Mouse (Mus musculus) left cerebral cortex, adult 6 months (tissue): ENCODE measurements around the gene Hibch. TPM values are rescaled to one million over a fixed set of nuclear protein-coding genes. Genes with fewer than 3 reads are reported as not detected.

Experiments
- long read RNA-seq, 2 experiments: library from polyadenylated mRNA; unstranded; transcript quantifications; one replicate each; pipeline ENCODE4 v2.0.0; 2019 to 2020
- polyA plus RNA-seq: library from polyadenylated mRNA; unstranded; fragments of <200 nt; fragmentation: Nextera tagmentation; gene quantifications from 2 replicates; pipeline ENCODE4 v1.2.3, GENCODE M21; 2021

Hibch gene
- 13.5 and 14.5 TPM in 2 replicates for polyA plus RNA-seq
- long read RNA-seq, experiment 1, transcript Hibch-201 (14 exons, 1,830 nt) = major isoform, 92 of 108 reads
- long read RNA-seq, experiment 1, partial matches to known transcripts = 8 of 108 reads
- long read RNA-seq, experiment 1, other reads (novel, unspliced or antisense) = 8 of 108 reads
- long read RNA-seq, experiment 2, transcript Hibch-201 (14 exons, 1,830 nt) = major isoform, 20 of 24 reads
- long read RNA-seq, experiment 2, partial matches to known transcripts = 1 of 24 reads
- long read RNA-seq, experiment 2, other reads (novel, unspliced or antisense) = 3 of 24 reads

DNA sequence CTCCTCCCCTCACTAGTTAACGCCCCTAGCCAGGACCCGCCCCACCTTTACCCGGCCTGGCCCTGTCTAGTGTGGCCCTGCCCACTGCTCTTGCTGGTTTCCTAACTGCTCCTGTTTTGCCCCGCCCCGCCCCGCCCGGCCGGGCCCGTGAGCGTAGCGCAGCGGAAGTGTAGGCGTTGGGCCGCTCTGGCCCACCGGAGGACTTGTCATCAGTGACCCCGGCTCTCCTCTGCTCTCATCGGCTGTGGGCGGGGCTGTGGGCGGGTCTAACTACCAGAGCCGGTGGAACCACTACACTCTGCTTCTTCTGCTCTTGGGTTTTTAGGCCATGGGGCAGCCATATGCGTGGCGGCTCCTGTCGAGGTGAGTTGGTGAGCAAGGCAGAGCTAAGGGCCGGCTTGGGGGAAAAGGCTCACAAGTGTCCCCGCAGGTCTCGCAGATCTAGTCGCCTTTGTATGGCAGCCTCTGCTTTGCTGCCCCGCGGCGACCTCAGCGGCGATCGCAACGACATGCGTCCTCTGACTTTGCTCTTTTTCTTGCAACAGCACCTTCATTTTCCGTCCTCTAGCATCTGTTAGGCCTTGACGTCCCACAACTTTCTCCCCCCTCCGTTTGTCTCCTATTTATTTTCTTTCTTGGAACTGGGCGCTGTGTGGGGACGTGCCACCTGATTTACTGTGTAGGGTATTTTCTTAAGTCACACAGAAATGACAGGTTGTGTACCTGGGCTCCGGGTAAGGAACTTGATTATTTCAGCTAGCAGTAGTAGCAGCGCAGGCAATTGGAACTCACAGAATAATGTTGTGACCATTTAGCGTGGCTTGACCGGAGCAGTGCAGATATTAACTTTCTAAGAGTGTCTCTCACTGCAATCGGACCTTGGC lies at the start of gene Hibch:
TSS of gene Hibch (plus strand) at position 148 of the 884 bp plus-strand sequence.

DNA sequence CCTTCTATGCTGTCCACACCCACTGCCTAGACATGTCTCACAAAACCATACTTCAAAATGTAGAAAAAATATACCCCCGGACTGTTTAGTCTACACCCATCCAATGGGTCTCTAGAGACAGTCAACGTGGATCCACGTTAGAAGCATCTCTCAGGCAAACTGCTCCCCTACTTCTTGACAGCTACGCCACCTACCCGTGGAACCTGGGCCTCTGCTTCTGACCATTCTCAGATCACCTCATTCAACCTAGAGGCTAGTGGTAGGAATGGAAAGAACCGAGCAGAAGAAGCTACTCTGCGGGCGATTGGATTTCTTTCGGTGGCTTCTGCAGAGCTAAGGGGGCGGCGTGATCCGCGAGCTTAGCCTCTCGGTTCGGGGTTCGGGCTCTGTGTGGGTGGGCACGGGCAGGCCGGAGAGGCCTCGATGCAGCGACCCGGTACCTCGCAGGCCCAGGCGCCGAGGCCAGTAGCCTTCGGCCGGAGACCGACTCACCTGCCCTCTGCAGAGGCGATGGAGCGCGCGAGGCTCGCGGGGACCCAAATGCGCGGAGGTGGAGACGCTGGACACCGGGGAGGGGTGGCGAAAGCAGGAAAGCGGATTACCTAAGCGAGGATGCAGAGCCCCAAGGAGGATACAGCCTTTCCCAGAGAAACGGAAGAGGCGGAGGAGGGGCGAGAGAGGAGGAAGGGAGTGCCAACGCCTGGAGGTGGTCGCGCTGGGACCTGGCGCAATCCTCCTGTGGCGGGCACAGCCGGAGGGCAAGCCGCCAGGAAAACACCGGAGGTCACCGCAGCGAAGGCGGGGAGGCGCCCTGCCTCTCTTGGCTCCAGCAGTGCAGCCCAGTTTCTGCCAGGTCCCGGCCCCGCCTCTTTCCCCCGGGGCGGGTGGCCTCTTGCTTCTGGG lies 27.6 kb upstream of the Hibch start, which contains the start of gene Inpp1:
TSS of gene Inpp1 (minus strand) at position 779 of the 903 bp plus-strand sequence.

Other genes starting within 250 kb of the Hibch start
- gene Nemp2, start 214.2 kb upstream of the Hibch start, polyA plus RNA-seq = 0.95 and 1.3 TPM in 2 replicates
- gene Mfsd6, start 117.5 kb upstream of the Hibch start, polyA plus RNA-seq = 12.5 and 22.0 TPM in 2 replicates
- gene Inpp1, start 27.2 kb upstream of the Hibch start, polyA plus RNA-seq = 23.6 and 32.3 TPM in 2 replicates
- 23.3 and 25.7 TPM in 2 replicates for gene 1700019D03Rik, start 175.2 kb downstream of the Hibch start, polyA plus RNA-seq
- gene Mstn, start 216.7 kb downstream of the Hibch start, polyA plus RNA-seq = 0.08 and 0.13 TPM in 2 replicates